Mouse (Mus musculus): ENCODE results near the gene Dmbx1.

DNA sequence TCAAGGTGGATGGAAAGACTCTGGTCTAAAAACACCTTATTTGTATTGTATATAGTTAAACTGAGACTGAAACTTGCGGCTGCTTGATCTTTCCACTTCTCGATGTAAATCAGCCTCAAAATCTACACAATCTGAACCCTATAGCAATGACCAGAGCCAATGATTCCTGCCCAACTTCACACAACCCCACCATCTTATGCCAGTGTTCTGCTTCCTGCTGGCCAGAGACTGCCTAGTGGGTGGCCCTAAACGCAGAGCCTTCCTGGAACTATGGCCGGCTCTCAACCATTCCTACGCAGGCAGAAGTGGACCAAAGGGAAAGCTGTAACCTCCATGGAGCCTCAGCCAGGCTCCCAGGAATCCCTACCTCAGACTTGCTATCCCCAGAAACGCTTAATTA, 24.0 kb upstream of the Dmbx1 start:
- TF ChIP-seq CTCF (IDR thresholded peaks at IDR 0.05; ENCODE audit: low read depth) (no peak), EP300 (IDR thresholded peaks at IDR 0.05; ENCODE audit: low read depth) (no peak)

All from heart, postnatal 0 days (tissue).